Mouse (Mus musculus): ENCODE results near the gene Tmem107.

Gene Tmem107

DNA sequence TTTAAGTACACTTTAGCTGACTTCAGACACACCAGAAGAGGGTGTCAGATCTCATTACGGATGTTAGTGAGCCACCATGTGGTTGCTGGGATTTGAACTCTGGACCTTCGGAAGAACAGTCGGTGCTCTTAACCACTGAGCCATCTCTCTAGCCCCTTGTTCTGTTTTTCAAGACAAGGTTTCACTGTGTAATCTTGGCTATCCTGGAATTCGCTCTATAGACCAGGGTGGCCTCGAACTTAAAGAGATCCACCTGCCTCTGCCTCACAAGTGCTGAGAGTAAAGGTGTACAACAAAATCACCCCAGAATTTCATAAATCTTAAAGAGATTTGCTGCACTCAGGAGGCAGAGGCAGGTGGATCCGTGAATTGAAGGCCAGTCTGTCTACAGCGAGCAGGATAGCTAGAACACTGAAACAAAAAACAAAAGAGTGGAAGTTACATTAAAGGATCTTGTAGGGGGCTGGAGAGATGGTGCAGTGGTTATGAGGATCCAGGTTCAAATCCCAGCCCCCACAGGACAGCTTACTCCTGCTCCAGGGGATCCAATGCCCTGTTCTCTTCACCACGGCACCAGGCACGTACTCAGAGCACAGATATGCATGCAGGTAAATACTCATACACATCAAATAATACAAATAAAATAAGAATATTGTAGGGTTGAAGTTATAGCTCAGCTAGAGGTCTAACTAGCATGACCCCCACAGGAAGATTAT, 5.3 kb downstream of the Tmem107 start:
- DNase-seq, result no peak

DNA sequence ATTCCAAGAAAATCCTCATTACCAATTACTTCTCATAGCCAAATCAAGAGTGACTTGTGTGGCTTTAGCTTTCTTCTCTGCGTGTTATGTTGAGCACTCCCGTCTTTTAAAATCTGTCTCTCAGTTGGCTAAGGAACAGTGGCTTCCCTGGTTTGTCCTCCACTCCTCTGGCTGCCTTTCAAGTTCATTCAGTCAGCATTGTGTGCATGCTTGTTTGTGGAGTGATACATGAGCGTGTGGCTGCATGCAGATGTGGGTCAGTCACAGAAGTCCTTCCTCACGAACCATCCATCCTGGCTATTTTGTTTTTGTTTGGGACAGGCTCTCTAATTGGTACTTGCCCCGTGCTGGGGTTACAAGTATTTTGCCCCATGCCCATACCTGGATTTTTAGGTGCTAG, 6.0 kb downstream of the Tmem107 start:
- peak in 1 of 2 experiments; percentile 23 for DNase-seq

DNA sequence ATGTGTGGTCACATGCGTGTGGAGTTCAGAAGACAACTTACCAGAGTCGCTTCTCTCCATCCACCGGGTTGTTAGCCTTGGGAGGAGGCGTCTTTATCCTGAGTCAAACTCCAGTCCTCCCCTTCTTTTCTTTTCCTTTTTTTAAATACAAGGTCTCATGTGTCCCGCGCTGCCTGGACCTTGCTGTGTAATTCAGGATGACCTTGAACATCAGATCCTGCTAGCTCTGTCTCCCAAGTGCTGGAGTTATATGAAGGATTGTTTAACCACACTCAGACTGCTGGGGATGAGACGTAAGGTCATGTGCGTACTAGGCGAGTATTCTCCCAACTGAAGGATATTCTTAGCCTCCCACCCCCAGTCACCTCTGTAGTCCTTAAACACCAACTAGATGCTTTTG, 6.7 kb downstream of the Tmem107 start:
- peak in 1 of 2 experiments; percentile 17 for DNase-seq

DNA sequence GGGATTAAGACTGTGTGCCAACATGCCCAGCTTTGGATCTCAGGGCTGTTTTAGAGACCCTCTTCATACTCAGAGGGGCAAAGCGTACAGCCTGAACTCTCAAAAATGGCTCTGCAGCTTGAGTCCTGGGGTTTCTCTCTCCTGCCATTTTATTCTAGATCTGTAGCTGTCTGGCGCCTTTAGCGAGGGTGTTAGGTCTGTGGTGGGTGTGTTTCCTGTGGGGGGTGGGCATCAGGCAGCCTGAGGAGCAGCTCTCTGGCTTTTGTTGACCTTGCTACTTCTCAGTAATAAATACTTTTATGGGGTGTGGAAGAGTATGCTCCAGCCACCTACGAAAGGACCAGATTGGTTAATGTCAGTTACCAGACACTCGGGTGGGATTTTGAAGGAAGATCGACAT, 7.4 kb downstream of the Tmem107 start:
- peak in 1 of 2 experiments; percentile 20 for DNase-seq

DNA sequence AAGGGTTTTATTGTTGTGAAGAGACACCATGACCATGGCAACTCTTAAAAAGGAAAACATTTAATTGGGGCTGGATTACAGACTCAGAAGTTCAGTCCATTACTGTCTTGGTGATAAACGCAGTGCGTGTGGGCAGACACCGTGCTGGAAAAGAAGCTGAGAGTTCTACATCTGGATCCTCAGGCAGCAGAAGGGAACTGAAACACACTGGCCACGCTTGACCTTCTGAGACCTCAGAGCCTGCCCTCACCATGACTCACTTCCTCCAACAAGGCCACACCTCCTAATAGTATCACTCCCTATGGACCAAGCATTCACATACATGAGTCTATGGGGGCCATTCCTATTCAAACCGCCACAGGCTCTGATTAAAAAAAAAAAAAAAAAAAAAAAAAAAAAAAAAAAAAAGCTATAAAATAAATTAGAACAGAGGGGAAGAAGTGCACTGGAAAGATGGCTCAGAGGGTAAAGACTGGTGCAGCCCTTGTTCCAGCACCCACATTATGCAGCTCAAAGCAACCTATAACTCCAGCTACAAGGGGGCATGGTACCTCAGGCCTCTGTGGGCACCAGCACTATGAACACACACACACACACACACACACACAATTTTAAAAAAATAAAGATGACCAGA, 8.3 kb downstream of the Tmem107 start:
- DNase-seq, result peak in 1 of 2 experiments; percentile 43

DNA sequence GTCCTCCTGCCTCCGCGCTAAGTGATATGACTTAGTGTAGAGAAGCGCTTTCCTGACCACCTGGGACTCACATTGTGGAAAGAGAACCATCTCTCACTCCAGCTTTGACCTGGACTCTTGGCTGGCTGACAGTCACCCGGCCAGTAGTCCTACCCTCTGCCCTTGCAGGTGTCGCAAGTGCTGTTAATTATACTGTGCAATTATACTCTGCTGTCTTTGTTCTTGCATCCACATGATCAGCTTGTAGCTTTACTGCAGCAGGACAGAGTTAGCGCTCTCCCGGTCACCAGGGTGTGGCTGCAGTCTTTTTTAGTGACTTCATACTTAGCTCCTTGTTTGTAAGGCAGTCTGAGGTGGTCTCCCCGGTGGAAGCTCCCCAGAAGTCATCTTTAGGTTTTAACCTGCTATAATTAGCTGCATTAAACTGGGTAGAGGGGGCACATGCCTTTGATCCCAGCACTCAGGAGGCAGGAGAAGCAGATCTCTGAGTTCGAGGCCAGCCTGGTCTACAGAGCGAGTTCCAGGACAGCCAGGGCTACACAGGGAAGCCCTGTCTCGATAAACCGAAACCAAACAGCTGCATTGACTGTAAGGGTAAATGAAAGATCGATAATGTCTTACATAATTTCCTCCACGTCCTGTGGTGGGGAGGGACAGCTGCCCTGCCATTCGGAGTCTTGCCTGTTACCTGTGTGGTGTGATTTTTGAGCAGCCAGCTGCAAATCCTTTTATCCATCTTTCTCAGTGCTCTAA, 9.7 kb downstream of the Tmem107 start:
- peak in 1 of 2 experiments; percentile 76 for DNase-seq

DNA sequence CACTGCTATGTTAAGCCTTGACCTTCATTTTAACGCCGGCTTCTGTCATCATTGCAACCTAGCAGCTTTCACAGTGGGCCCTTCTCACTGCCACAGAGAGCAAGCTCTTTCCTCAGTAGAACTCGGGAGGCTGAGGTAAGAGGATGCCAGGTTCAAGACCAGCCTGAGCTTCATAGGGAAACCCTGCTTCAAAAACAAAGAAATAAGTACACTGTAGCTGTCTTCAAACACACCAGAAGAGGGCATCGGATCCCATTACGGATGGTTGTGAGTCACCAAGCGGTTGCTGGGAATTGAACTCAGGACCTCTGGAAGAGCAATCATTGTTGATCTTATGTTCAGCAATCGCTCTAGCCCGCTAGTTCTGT, 10.2 kb downstream of the Tmem107 start:
- no peak for DNase-seq

DNA sequence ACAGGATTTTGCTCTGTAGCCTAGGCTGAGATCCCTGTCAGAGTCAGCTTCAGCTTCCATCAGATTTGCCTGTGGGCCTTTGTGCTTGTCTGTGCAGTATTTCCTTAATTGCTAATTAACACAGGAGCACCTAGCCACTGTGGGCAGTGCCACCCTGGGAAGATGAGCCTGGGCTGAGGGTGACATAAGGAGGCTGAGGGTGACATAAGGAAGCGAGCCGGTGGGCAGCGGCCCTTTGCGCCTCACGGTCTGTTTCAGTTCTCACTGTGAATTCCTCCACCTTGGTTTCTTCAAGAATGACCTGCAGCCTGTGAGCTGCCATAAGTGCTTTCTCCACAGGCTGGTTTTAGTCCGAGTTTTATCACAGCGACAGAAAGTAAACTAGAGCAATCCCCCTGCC, 11.0 kb downstream of the Tmem107 start:
- peak in 1 of 2 experiments; percentile 29 for DNase-seq

DNA sequence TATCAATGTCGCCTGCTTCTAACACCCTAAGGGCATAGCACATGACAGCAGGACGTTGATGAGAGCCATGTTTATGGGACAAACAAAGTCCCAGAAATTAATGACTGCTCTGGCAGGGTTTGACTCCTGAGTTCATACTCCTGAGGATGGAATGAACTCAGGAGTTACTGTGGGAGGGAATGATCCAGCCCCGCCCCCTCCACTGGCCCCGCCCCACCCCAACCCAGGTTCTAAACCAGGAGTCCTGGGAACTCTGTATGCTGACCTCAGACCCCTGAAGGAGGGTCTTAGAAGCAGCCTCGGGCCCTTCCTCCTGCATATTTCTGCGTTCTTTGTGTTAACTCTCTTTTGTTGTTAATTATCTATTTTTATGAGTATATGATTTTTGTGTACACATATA, 15.0 kb downstream of the Tmem107 start:
- peak in 1 of 2 experiments; percentile 32 for DNase-seq

DNA sequence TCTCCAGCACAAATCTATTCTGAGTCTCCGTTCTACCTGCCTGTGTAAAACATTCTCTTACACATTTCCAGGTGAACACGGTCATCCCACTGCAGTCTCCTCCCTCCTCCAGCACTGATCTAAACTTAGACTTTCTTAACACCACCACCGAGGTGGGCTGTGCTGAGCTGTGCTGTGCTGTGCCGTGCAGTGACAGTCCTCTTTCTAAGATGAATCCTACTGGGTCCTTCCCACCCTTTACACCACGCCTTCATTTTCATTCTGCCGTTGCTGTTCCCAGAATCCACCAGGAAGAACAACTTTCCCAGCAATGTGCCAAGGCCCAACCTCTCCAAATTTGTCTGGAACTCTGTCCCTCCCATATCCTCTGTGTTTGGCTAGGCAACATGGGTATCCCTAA, 15.8 kb downstream of the Tmem107 start:
- DNase-seq, result peak in 1 of 2 experiments; percentile 27

DNA sequence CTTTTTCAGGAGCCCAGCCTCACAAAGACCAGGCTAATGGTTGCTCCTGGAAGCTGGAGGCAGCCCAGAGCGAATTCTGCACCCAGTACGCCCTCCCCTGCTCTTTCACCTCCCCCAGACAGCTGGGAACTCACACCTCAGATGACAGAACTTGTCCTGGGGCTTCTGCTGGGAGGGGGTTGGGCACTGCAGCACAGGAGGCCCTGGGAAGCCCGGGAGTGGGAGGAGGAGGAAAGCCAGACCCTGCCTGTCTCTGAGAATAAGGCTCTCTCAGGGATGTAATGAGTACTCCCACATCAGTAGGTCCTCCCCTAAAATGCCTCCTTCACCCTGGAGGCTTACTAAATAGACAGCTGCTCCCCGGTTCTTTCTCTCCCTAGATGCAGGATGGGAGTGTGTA, 16.5 kb downstream of the Tmem107 start:
- peak in 1 of 2 experiments; percentile 65 for DNase-seq

DNA sequence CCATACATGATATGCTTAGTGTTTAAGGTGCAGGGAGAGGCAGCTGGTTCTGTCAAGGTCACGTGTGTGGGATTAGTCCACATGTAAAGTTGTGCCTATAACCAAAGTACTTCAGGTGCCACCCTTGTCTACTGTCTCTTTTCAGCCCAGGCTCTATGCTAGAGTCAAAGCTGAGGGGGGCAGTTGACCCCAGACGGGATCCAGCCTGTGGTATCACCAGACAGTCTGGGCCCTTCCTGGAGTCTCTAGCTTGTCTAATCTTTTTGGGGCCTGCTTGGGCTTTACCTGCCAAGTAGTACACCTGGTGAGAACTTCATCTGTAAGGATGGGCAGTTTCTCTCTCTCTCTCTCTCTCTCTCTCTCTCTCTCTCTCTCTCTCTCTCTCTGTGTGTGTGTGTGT, 17.0 kb downstream of the Tmem107 start:
- DNase-seq, result peak in 1 of 2 experiments; percentile 21

DNA sequence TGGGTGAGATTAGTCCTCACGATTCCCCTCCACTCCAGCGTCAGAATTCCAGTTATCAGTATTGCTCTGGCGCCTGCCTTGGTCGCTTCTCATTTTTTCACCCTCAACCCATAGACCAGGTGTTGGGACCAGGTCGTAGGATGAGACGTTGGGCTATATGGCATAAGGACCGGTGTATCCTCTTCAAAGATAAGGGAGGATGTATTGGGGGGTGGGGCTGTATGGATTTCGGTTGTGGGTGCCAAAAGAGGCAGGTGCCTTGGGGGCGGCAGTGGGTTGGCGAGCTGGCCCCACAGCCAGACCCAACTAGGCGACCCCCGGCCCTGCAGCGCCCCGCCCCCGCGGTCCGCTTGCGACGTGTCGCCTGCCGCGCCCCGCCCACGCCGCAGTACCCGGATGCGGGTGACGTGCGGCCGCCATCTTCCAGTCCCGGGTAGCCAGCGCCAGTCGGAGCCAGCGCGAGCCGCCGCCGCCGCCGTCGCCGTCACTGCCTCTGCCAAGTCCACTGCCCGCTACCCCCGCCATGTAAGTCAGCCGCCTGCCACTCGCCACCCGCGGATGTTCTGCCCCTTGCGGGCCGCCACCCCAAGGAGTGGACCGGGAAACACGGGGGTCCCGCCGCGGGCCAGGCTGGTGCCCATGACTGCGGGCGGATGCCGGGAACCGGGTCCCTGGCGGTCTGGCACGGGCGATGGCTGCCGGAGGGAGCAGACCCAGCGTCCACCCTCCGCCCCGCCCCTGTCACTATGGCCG, 17.7 kb downstream of the Tmem107 start, which contains the start of gene Vamp2:
Gene Vamp2, plus strand, starts transcription at position 388 of the 753 bp plus-strand sequence.
- DNase-seq, result peak; percentile 91 to 95

DNA sequence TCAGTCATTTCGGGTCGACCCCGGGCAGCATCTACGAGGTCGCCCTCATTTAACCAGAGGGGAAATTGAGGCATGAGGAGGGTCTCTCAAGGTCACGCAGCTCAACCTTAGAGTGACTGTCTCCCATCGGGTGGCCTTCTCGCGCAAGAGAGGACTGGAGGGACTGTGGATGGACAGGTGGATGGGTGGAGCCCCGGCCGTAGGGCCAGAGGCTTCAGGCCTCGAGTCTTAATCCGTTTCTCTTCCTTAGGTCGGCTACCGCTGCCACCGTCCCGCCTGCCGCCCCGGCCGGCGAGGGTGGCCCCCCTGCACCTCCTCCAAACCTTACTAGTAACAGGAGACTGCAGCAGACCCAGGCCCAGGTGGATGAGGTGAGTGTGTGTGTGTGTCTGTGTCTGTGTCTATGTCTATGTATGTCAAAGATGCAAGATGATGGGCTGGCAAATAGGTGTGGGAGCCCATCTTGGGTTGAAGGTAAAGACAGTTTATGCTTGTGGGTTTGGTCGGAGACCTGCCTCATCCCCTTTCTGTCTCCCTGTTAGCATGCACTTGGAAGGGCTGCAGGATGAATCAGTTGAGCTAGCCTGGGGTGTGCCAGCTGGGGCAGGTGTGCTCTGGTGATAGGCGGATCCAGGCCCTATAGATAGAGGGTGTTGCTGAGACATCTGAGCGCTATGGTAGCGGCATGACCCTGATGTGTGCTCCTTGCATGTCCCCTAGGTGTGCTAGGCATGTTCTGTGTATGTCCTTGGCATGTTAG, 18.4 kb downstream of the Tmem107 start:
- peak in 1 of 2 experiments; percentile 62 for DNase-seq

DNA sequence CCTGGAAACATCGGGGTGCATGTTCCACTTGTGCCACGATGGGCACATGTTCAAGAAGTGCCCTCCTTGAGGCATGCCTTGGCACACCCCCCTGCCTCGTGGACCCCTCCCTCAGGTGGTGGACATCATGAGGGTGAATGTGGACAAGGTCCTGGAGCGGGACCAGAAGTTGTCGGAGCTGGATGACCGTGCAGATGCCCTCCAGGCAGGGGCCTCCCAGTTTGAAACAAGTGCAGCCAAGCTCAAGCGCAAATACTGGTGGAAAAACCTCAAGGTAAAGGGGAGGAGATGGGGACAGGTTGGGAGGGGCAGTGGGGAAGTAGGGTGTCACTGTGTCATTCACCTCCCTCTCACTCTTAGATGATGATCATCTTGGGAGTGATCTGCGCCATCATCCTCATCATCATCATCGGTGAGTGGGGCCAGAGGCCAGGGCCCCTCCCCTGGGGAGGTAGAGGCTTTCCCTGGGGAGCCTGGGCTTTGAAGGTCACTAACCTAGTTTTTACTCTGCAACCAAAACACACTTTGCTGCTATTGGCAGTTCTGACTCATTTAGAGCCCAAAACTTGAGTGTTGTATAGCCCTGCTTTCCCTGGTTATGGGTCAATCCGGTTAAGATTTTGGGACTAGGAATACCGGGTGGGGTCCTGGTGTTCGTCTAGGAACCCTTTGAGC, 19.1 kb downstream of the Tmem107 start:
- DNase-seq, result peak in 1 of 2 experiments; percentile 73

DNA sequence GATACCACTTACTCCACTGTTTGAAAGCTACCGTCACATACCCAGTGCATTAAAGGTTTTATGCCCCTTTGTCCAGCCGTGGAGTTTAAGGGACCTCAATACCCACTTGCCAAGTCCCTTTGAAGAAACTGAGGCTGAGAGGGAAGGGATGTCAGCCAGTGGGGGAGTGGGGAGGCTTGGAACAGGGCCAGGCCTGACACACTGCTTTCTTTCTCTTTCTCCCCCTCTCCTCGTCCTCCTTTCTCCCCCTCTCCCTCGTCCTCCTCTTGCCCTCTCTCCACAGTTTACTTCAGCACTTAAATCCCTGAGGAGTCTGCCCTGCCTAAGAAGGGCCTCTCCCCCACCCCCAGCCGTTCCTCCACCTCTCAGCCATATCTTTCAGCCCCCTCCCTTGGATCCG, 19.8 kb downstream of the Tmem107 start:
- peak in 1 of 2 experiments; percentile 35 for DNase-seq

DNA sequence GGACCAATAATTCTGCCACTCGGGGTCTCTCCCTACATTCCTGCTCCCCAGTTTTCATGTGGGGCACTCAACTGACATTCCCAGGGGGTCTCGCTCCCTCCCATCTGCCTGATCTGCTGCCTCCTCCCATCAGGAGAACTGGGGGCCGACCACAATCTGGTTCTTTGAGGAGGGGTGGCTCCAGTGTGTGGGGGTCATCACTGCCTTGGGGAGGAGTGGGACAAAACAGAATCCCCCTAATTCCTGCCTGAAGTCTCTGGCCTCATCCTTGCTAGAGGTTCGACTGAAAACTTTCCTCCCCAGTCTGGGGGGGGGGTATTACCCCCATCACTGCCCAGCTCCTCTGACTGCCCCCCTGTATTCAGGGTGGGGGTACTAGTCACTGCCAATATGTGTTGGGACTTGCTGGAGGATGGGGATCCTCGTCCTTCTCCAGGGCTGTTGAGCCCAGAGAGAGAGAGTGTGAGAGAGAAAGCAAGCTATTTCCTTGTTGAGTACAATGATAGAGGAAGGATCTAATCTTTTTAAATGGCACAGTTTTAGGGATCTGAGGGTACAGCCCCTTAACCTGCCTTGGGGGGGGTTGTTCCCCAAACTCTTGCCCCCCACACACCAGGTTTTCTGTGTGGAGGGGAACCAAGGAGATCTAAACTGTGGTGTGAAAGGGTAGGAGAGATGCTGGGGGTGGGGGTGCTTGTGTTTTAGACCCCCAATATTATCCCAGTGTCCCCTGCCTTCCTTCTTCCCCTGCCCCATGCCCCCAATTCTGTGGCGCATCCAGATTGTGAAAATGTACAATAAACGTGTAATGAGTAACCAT, 21.2 kb downstream of the Tmem107 start:
- peak in 1 of 2 experiments; percentile 34 for DNase-seq

DNA sequence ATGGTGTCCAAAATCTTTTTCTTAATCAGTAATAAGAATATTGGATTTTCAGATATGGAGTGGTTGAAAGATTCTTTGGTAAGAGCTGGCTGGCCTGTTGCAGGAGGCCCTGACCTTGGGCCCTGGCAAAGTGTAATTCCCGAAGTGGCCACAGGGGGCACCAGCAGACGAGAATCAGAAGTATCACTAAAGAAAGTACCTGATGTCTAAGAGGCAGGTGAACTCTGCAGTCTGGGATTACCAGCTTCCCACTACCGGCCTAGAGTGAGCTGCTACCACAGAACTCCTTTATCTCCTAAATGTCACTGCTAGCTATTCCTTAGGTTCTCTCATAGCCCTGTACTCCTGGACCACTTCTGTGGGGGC, 21.8 kb downstream of the Tmem107 start:
- DNase-seq, result peak; percentile 93 to 96

DNA sequence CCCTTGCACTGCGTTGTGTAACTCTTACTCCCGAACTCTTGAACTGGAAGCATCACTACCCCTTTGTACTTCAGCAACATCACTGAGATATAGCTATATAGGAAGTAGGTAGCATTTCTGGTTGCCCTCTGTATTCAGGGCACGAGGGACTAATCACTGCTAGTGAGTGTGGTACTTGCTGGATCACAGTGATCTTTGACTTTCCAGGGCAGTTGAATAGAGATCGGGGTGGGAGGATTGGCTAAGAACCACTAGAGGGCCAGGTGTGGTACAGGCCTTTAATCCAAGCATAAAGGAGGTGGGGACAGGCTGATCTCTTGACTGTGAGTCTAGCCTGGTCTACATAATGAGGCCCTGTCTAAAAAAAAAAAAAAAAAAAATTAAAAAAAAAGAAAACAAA, 22.3 kb downstream of the Tmem107 start:
- peak in 1 of 2 experiments; percentile 56 for DNase-seq

DNA sequence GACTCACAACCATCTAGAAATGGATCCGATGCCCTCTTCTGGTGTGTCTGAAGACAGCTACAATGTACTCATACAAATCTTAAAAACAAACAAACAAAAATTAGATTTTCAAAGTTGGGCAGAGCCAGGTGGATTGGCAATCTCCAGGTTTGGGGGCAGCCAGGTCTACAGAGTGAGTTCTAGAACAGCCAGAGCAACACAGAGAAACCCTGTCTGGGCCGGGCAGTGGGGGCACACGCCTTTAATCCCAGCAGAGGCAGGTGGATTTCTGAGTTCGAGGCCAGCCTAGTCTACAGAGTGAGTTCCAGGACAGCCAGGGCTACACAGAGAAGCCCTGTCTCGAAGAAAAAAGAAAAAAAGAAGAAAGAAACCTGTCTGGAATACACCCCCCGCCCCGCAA, 23.2 kb downstream of the Tmem107 start:
- DNase-seq, result peak in 1 of 2 experiments; percentile 34
